Mouse (Mus musculus) liver, embryonic 14.5 days (tissue): ENCODE data around the gene Slc22a15. TPM values are rescaled to one million over a fixed set of nuclear protein-coding genes. Genes with fewer than 3 reads are reported as not detected.

ENCODE experiments used
- ATAC-seq: fragments of 200-750 bp; cut with Nextera tagmentation; 2 replicates; pipeline ENCODE4 v1.8.0; 2017; ENCODE audit warnings: moderate number of reproducible peaks, mild to moderate bottlenecking, moderate library complexity; ENCODE audit not compliant: insufficient read depth
- DNase-seq, 3 experiments: peaks; one replicate each; pipeline ENCODE4 v3.0.0-alpha.2; 2012 to 2013; ENCODE audit warnings: low read depth in 3 of 3, low spot score in 3 of 3
- H3K27ac ChIP-seq: fragments of 300-500 bp; sonication (generic); 2 replicates; pipeline ENCODE4 v1.5.1; 2014; ENCODE audit warnings: moderate library complexity, mild to moderate bottlenecking, control low read depth, inconsistent platforms
- H3K27me3 ChIP-seq: fragments of 300-500 bp; sonication (generic); 2 replicates; pipeline ENCODE4 v1.6.1; 2014; ENCODE audit warnings: mild to moderate bottlenecking, low read length, moderate library complexity; ENCODE audit not compliant: control insufficient read depth, insufficient read depth
- H3K36me3 ChIP-seq: fragments of 300-500 bp; sonication (generic); replicated peaks from 2 replicates; pipeline ENCODE4 v1.6.1; 2014; ENCODE audit warnings: low read depth; ENCODE audit not compliant: control insufficient read depth, insufficient read depth
- H3K4me1 ChIP-seq, 2 experiments: fragments of 200-500 bp in 1 of 2; fragments of 300-500 bp in 1 of 2; sonication (generic) in 1 of 2; replicated peaks; 2 replicates each; pipeline ENCODE4 v1.6.1; 2012 to 2014; ENCODE audit warnings: antibody characterized with exemption in 1 of 2, inconsistent platforms in 1 of 2, low read length in 1 of 2; ENCODE audit not compliant: control insufficient read depth in 2 of 2, insufficient read depth in 2 of 2
- H3K4me2 ChIP-seq: fragments of 300-500 bp; sonication (generic); 2 replicates; pipeline ENCODE4 v1.6.1; 2014; ENCODE audit warnings: low read depth, mild to moderate bottlenecking, control low read depth, moderate library complexity
- H3K4me3 ChIP-seq, 2 experiments: fragments of 200-500 bp in 1 of 2; fragments of 300-500 bp in 1 of 2; sonication (generic) in 1 of 2; 2 replicates each; pipeline ENCODE4 v1.5.1; 2012 to 2014; ENCODE audit warnings: low read depth in 2 of 2, low read length in 2 of 2, mild to moderate bottlenecking in 2 of 2, control low read depth in 1 of 2, inconsistent platforms in 1 of 2, moderate library complexity in 1 of 2; ENCODE audit not compliant: insufficient read depth in 1 of 2
- H3K9ac ChIP-seq: fragments of 300-500 bp; sonication (generic); replicated peaks from 2 replicates; pipeline ENCODE4 v1.6.1; 2014; ENCODE audit warnings: mild to moderate bottlenecking, control low read depth, moderate library complexity
- H3K9me3 ChIP-seq: fragments of 300-500 bp; sonication (generic); 2 replicates; pipeline ENCODE4 v1.6.1; 2016; ENCODE audit warnings: low read length, mixed read lengths; ENCODE audit not compliant: control insufficient read depth
- CTCF ChIP-seq: IDR thresholded peaks from 2 replicates; pipeline ENCODE4 v1.5.1; 2016; ENCODE audit warnings: antibody characterized with exemption, low read depth, control low read depth
- EP300 ChIP-seq: IDR thresholded peaks from 2 replicates; pipeline ENCODE4 v1.6.1; 2016; ENCODE audit warnings: antibody characterized with exemption, low read depth
- WGBS: fragments of 180-500 bp; shearing (Covaris S2); extraction: QIAGEN DNeasy Blood & Tissue Kit; methylation state at CpG from one replicate; pipeline ENCODE4 v1.1.7; 2014; ENCODE audit not compliant: insufficient replicate concordance; 5-methylcytosine and 5-hydroxymethylcytosine counted together
- polyA plus RNA-seq, 2 experiments: library from polyadenylated mRNA; depleted of rRNA in 1 of 2; stranded (reverse) in 1 of 2; unstranded in 1 of 2; fragments of >200 nt; fragmentation: Nextera tagmentation in 1 of 2; extraction: Ambion mirVana in 1 of 2; gene quantifications; 2 replicates each; pipeline versions ENCODE4 v1.2.1 to v1.2.3; 2012 to 2014

Gene Slc22a15
- 1.4 and 1.7 TPM in 2 replicates for polyA plus RNA-seq (2012; rRNA removed)
- polyA plus RNA-seq (2014; fragmentation: Nextera tagmentation; extraction: Ambion mirVana), result 1.3 and 1.6 TPM in 2 replicates

- WGBS, result 1% methylated on average over 85 of the region's 92 CpGs
- Histone ChIP-seq H3K4me3 (peak within 1 kb of the TSS; percentile 58 to 63), H3K4me1 (peaks cover 0 to 6% of the 10 kb centered on the region in 2 experiments; a peak in 2 of 4 replicates), H3K27ac (no peak within 1 kb of the TSS), H3K27me3 (peaks cover 5% of the 10 kb centered on the region), H3K36me3 (no peaks in the 10 kb centered on the region), H3K9me3 (no peaks in the 10 kb centered on the region), H3K9ac (peak within 1 kb of the TSS; percentile 38), H3K4me2 (peak within 1 kb of the TSS; percentile 70)
- DNase-seq (peak in 1 of 3 experiments; percentile 30), ATAC-seq (peak; percentile 72)
- TF ChIP-seq EP300, result no peak
- no peak for TF ChIP-seq CTCF
These were observed at the start of gene Slc22a15 for GRCm38 (mm10) chr3:101923843-101924740. TSS of gene Slc22a15 (minus strand) at chr3:101924453.

DNA sequence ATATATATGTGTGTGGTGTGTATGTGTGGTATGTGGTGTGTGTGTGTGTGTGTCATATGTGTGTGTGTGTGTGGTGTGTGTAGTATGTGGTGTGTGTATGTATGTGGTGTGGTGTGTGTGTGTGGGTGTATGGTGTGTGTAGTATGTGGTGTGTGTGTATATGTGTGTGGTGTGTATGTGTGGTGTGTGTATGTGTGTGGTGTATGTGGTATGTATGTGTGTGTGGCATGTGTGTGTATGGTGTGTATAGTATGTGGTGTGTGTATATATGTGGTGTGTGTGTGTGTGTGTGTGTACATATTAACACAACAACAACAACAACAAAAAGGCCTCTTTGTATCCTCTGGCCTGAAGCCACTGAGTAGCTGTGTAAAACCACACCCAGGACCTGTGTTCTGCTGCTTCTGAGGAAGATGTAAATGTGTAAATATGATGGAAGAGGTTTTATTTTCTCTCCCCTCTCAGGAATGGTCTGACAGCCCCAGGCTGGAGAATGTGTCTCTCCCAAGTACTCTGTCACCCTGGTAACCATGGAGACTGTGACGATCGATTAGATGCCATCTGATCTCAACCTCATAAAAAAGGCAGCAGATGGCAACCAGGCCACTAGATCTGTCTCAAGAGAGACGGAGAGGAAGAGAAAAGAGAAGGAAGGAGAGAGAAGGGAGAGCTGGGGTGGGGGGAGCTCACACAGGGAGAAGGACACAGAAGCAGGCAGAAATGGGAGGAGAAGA, 42.7 kb upstream of the Slc22a15 start:
- 35% methylated on average over 3 of the region's 3 CpGs for WGBS
- Histone ChIP-seq H3K36me3 (no peaks in the 10 kb centered on the region), H3K27ac (no peak overlapping the region), H3K4me3 (no peak overlapping the region), H3K4me2 (no peak overlapping the region), H3K9me3 (no peaks in the 10 kb centered on the region), H3K4me1 (no peaks in the 10 kb centered on the region), H3K27me3 (no peaks in the 10 kb centered on the region), H3K9ac (no peak overlapping the region)
- no peak for ATAC-seq
- no peak for TF ChIP-seq EP300
- TF ChIP-seq CTCF, result no peak
- no peak for DNase-seq

DNA sequence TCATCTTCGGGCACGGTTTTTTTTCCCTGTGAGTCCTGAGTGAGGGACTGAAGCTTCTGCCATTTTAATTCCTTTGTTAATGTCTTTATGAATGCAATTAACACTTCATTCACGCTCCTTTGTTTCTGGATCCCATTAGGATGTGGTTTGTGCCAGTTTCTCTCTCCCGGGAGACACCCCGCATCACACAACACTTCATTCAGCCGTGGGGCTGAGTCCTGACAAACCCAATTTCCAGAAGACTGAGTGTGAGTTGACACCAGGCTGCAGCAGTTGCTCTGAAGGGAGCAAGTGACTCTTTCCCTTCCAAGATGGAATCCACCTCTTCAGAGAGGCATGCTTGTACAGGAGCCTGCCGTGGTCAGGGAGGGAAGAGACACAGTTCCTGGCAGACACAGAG, 40.1 kb upstream of the Slc22a15 start:
- H3K27ac ChIP-seq, result no peak overlapping the region
- WGBS, result 58% methylated on average over 7 of the region's 7 CpGs
- no peak for ATAC-seq
- H3K9me3 ChIP-seq, result no peaks in the 10 kb centered on the region
- no peak overlapping the region for H3K9ac ChIP-seq
- no peak overlapping the region for H3K4me2 ChIP-seq
- no peak for TF ChIP-seq CTCF
- TF ChIP-seq EP300, result no peak
- no peaks in the 10 kb centered on the region for H3K4me1 ChIP-seq
- DNase-seq, result no peak
- no peaks in the 10 kb centered on the region for H3K36me3 ChIP-seq
- H3K4me3 ChIP-seq, result no peak overlapping the region
- no peaks in the 10 kb centered on the region for H3K27me3 ChIP-seq

DNA sequence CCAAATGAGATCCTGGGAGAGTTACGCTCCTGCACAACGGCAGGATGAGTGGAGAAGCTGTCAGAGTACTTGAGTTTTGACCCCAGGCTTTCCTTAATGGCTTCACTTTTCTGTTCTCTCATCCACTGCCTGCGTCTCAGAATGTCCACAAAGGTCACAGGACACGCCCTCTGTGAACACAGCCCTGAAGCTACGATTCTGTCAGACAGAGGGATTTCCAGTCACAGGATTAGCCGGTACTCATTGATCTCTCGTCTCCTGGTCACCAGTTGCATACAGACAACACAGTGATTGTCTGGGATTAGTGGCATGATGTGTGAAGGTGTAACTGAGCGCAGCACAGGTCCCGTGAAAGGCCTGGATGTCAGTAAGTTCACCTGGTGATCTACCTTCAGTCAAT, 39.2 kb upstream of the Slc22a15 start:
- Histone ChIP-seq H3K27ac (no peak overlapping the region), H3K9me3 (no peaks in the 10 kb centered on the region), H3K27me3 (no peaks in the 10 kb centered on the region), H3K36me3 (no peaks in the 10 kb centered on the region), H3K4me3 (no peak overlapping the region), H3K9ac (no peak overlapping the region), H3K4me2 (no peak overlapping the region), H3K4me1 (no peaks in the 10 kb centered on the region)
- ATAC-seq, result no peak
- DNase-seq, result no peak
- TF ChIP-seq EP300 (no peak), CTCF (no peak)
- 57% methylated on average over 9 of the region's 9 CpGs for WGBS
